Mouse (Mus musculus) lung, adult 2 months (tissue): ENCODE measurements around the gene Cchcr1. TPM values are rescaled to one million over a fixed set of nuclear protein-coding genes. Genes with fewer than 3 reads are reported as not detected.

Source experiments
- DNase-seq: peaks from one replicate; pipeline ENCODE4 v3.0.0; 2022
- H3K4me1 ChIP-seq: fragments of 200-500 bp; 2 replicates; pipeline ENCODE4 v1.6.1; 2011; ENCODE audit warnings: low read length; ENCODE audit not compliant: control insufficient read depth, insufficient read depth
- H3K4me3 ChIP-seq: fragments of 200-500 bp; replicated peaks from 2 replicates; pipeline ENCODE3; 2011; ENCODE audit warnings: low read depth, mild to moderate bottlenecking, control low read depth, low read length; ENCODE audit errors: extremely low read depth
- CTCF ChIP-seq: fragments of 200-500 bp; IDR thresholded peaks from 2 replicates; pipeline ENCODE4 v1.5.1; 2011; ENCODE audit warnings: mild to moderate bottlenecking, low read length, control low read depth; ENCODE audit not compliant: insufficient read depth
- POLR2A ChIP-seq: fragments of 200-500 bp; IDR thresholded peaks from 2 replicates; pipeline ENCODE4 v1.6.1; 2011; ENCODE audit warnings: low read depth, mild to moderate bottlenecking, control low read depth, low read length, borderline replicate concordance; ENCODE audit errors: extremely low read depth
- WGBS: fragments of 180-500 bp; shearing (Covaris S2); methylation state at CpG from one replicate; pipeline ENCODE4 v1.1.7; 2018; 5-methylcytosine and 5-hydroxymethylcytosine counted together
- polyA plus RNA-seq: library from polyadenylated mRNA; depleted of rRNA; stranded (reverse); fragments of >200 nt; gene quantifications from 2 replicates; pipeline ENCODE4 v1.2.3, GENCODE M21; 2012; rRNA removed

Cchcr1 gene
- polyA plus RNA-seq, 1 experiment = 8.4 TPM

- no peaks in the 10 kb centered on the region for H3K4me1 ChIP-seq
- TF ChIP-seq CTCF (no peak), POLR2A (no peak)
- H3K4me3 ChIP-seq = no peak overlapping the region
- 6% methylated on average over 28 of the region's 28 CpGs for WGBS
- DNase-seq = no peak
These were observed 52.4 kb downstream of the Cchcr1 start for GRCm38 (mm10) chr17:35569091-35569944.

- TF ChIP-seq CTCF (no peak), POLR2A (no peak)
- no peak for DNase-seq
- Histone ChIP-seq H3K4me3 (no peak overlapping the region), H3K4me1 (no peaks in the 10 kb centered on the region)
- 81% methylated on average over 14 of the region's 14 CpGs for WGBS
These were observed 53.9 kb downstream of the Cchcr1 start for GRCm38 (mm10) chr17:35570836-35571235.

DNA sequence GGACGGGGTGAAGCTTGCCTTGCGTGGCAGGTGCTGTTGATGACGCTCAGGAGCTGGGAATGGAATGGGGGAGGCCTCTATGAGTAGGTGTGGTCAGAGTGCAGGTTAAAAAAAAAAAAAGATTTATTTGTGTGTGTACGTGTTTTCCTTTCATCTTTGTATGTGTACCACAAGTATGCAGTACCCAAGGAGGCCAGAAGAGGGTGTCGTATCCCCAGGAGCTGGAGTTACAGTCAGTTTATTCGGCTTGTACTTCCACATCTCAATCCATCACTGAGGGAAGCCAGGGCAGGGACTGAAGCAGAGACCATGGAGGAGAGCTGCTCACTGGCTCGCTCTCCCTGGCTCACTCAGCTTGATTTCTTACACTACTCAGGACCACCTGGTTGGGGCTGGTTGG is 54.6 kb downstream of the Cchcr1 start:
- WGBS = 95% methylated on average over 7 of the region's 7 CpGs

GRCm38 (mm10) chr17:35578211-35578610 is 61.3 kb downstream of the Cchcr1 start:
- TF ChIP-seq CTCF (peak; percentile 100), POLR2A (no peak)
- H3K4me3 ChIP-seq = no peak overlapping the region
- 17% methylated on average over 6 of the region's 6 CpGs for WGBS
- peak; percentile 79 for DNase-seq
- no peaks in the 10 kb centered on the region for H3K4me1 ChIP-seq

More for the DNA sequence above, 54.6 kb downstream of the Cchcr1 start:
- Histone ChIP-seq H3K4me3 (no peak overlapping the region), H3K4me1 (no peaks in the 10 kb centered on the region)
- TF ChIP-seq CTCF = no peak
- TF ChIP-seq POLR2A = no peak
- DNase-seq = no peak

Other genes with a start within 250 kb of the Cchcr1 start
- 0.49 and 0.71 TPM in 2 replicates for gene H2-Q1, start 196.7 kb upstream of the Cchcr1 start, polyA plus RNA-seq
- 6.4 and 6.6 TPM in 2 replicates for gene H2-Q2, start 174.9 kb upstream of the Cchcr1 start, polyA plus RNA-seq
- gene H2-Q4, start 137.5 kb upstream of the Cchcr1 start, polyA plus RNA-seq = 152 and 267 TPM in 2 replicates
- 91.1 and 177 TPM in 2 replicates for gene H2-Q6, start 92.2 kb upstream of the Cchcr1 start, polyA plus RNA-seq
- 211 and 441 TPM in 2 replicates for gene H2-Q7, start 77.9 kb upstream of the Cchcr1 start, polyA plus RNA-seq
- 11.4 and 12.9 TPM in 2 replicates for gene H2-Q10, start 47.0 kb upstream of the Cchcr1 start, polyA plus RNA-seq
- not detected in 2 replicates for gene Pou5f1, start 11.1 kb upstream of the Cchcr1 start, polyA plus RNA-seq
- 6.4 and 6.5 TPM in 2 replicates for gene Tcf19, start 276 bp upstream of the Cchcr1 start, polyA plus RNA-seq
- 0.24 and 5.6 TPM in 2 replicates for gene Psors1c2, start 16.1 kb downstream of the Cchcr1 start, polyA plus RNA-seq
- 2.0 and 23.0 TPM in 2 replicates for gene Cdsn, start 35.0 kb downstream of the Cchcr1 start, polyA plus RNA-seq
- gene 2300002M23Rik, start 50.4 kb downstream of the Cchcr1 start, polyA plus RNA-seq = 18.0 TPM in 1 of 2 replicates, not detected in the other
- 257 and 330 TPM in 2 replicates for gene Sfta2, start 84.4 kb downstream of the Cchcr1 start, polyA plus RNA-seq
- gene Gm9573, start 109.5 kb downstream of the Cchcr1 start, polyA plus RNA-seq = not detected in 2 replicates
- gene Mucl3, start 126.6 kb downstream of the Cchcr1 start, polyA plus RNA-seq = 0.19 and 0.24 TPM in 2 replicates
- gene Vars2, start 150.5 kb downstream of the Cchcr1 start, polyA plus RNA-seq = 44.0 and 46.6 TPM in 2 replicates
- 21.3 and 22.5 TPM in 2 replicates for gene Gtf2h4, start 156.6 kb downstream of the Cchcr1 start, polyA plus RNA-seq
- gene Ddr1, start 187.5 kb downstream of the Cchcr1 start, polyA plus RNA-seq = 63.9 and 66.2 TPM in 2 replicates